Mouse (Mus musculus): ENCODE measurements around the gene Grhl3. TPM values are rescaled to one million over a fixed set of nuclear protein-coding genes. Genes with fewer than 3 reads are reported as not detected.
"Not testable (repeated sequence)": the region's sequence is repeated elsewhere in the genome, so short reads cannot be mapped to it uniquely, and the experiment has no call there.

Gene Grhl3
- 0.18 and 0.24 TPM in 2 replicates for polyA plus RNA-seq (2012; rRNA removed)

DNA sequence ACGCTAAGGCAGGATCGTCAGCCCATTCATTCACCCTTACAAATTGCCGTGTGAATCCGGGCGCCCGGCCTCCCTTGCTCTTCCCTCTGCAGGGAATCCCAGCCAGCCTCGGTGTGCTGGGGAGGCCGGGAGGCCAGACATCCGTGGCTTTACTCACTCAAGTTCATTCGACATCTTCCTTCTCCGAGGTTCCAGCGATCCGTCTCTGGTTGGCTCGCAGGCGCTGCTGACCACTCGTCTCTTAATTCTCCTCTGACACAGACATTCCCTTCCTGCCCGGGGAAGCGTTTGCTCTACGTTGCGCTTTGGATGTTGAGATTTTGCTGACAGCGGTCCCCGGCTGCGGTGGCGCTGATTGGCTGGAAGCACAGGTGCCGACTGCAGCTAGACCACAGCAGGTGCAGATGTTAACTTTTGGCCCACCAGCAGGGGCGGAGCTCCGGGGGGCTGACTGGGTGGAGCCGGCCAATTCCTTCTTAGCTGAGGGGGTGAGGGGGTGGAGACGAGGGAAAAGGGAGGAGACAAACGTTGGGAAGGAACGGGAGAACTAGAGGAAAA is at the start of gene Grhl3:
Grhl3 (minus strand) TSS at position 380 of the 558 bp plus-strand sequence.
- 1% methylated on average over 31 of the region's 31 CpGs for WGBS
- DNase-seq (ENCODE audit: low read depth, low spot score) = no peak

DNA sequence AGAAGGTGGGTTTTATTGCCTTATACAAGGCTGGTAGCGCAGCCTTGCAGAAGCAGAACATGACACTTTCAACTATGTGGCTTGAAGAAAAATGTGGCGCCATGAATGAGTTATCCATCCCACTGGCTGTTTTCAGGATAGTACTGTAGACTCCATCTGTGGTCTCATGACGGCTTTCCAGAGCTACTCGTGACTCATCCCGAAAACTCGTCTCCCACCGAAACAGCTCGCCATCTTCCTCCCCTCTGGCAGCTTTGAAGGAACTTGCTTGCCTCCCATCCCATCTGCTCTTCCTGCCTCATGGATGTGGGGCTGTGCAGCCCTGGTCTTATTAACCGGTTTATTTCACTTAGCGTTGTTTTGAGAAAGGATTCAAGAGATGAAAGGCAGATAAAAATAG is 48.9 kb upstream of the Grhl3 start:
- 90% methylated on average over 10 of the region's 10 CpGs for WGBS

DNA sequence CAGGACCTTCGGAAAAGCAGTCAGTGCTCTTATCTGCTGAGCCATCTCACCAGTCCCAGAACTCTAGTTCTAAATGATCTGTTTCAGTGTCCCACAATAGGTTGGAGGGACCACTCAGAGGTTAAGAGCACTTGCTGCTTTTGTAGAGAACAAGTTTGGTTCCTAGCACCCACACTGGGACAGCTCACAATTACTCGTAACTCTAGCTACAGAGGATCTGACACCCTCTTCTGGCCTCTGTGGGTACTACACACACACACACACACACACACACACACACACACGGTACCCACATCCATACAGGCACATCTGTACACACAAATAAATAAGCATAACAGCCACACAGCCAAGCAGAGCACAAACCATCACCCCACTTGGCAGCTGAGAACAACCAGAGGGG is 47.0 kb upstream of the Grhl3 start:
- DNase-seq (ENCODE audit: low read depth, low spot score) = no peak
- WGBS = 92% methylated on average over 3 of the region's 3 CpGs

More for the DNA sequence above, 48.9 kb upstream of the Grhl3 start:
- DNase-seq (ENCODE audit: low read depth, low spot score) = no peak

GRCm38 (mm10) chr4:135617783-135618470 is 44.5 kb upstream of the Grhl3 start:
- no peak for DNase-seq (ENCODE audit: low read depth, low spot score)
- 33% methylated on average over 16 of the region's 16 CpGs for WGBS

- WGBS = 68% methylated on average over 4 of the region's 4 CpGs
- no peak for DNase-seq (ENCODE audit: low read depth, low spot score)
Observed at GRCm38 (mm10) chr4:135617038-135617437, 43.6 kb upstream of the Grhl3 start.

DNA sequence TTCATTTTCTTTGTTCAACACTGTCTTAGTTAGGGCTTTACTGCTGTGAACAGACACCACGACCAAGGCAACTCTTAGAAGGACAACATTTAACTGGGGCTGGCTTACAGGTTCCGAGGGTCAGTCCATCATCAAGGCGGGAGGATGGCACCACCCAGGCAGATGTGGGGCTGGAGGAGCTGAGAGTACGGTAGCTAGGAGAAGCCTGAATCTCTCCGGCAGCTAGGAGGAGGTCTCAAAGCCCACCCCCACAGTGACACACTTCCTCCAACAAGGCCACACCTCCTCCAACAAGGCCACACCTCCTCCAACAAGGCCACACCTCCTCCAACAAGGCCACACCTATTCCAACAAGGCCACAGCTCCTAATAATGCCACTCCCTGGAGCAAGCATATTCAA is 41.9 kb upstream of the Grhl3 start:
- 82% methylated on average over 5 of the region's 5 CpGs for WGBS
- not testable (repeated sequence) for DNase-seq (ENCODE audit: low read depth, low spot score)

DNA sequence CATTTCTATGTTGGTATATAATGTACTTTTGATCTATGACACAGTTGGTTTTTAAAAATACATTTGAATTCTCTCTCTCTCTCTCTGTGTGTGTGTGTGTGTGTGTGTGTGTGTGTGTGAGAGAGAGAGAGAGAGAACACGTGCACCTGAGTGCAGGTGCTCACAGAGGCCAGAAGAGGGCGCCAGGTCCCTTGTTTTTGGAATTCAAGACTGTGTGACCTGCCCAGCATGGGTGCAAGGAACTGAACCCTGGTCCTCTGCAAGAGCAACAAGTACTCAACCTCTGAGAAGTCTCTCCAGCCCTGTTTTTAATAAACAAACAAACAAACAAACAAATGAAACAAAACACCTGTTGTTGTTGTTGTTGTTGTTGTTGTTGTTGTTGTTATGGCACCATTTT is 36.6 kb upstream of the Grhl3 start:
- WGBS = 81% methylated on average over 2 of the region's 2 CpGs
- no peak for DNase-seq (ENCODE audit: low read depth, low spot score)

DNA sequence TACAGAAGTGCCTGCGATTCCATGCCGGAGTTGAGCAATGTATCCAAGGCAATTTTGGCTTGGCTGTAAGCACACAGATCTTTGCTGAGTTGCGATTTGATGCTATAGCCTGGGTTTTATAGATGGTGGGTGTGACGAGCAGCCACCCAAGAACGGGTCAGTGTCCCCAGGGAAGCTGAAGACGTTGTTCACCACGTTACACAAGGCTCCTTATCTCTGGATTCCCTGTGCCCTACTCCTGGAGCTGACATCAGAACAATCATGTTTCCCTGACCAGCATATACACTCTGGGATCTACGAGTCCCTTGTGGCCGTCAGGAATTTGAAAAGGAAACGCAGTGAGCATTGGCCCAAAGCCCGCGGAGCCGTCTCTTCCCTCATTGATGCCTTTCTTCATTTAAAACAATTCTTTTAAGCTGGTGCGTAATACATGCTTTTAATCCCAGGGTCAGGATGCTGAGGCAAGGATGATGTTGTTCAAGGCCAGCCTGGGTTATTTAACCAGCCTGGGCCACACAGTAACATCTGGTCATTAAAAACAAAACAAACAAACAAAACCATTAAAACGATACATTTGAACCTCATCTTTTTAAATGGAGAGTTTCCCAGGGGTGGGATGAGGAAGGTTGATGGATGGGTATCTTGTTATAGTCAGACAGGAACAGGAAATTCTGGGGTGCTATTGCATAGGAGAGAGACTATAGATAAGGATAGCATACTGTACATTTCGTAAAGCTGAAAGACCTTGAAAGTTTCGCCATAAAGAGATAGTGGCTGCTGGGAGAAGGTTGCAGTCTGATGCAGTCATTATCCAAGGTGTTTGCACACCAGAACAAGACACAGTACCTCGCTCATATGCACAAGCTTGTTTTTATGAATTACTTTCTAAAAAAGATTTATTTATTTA is 34.8 kb upstream of the Grhl3 start:
- DNase-seq (ENCODE audit: low read depth, low spot score) = no peak
- WGBS = 32% methylated on average over 18 of the region's 18 CpGs

- 89% methylated on average over 7 of the region's 7 CpGs for WGBS
- DNase-seq (ENCODE audit: low read depth, low spot score) = no peak
Observed at GRCm38 (mm10) chr4:135606271-135606670, 32.8 kb upstream of the Grhl3 start.

- 58% methylated on average over 3 of the region's 3 CpGs for whole genome bisulfite sequencing
- DNase-seq (ENCODE audit: low read depth, low spot score) = no peak
Observed at GRCm38 (mm10) chr4:135601530-135601929, 28.1 kb upstream of the Grhl3 start.

- WGBS = 50% methylated on average over 7 of the region's 7 CpGs
- peak; percentile 60 for DNase-seq (ENCODE audit: low read depth, low spot score)
Observed at GRCm38 (mm10) chr4:135599497-135600182, 26.2 kb upstream of the Grhl3 start.

DNA sequence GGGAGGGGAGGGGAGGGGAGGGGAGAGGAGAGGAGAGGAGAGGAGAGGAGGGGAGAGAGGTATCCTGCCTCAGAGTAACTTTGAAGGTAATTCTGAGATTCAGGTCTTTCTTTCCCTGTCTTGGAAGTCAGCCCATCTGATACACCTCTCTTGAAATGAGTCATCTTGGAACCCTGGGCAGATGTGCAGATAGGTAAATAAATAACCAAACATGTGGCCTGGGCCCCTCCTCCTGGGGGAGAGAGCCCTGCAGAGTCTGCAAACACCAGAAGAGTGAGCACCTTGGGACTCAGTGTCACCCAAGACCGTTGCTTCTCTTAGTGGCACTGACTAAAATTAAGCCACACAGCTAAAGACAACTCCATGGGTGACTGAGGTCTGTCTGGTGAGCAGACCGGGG is 25.6 kb upstream of the Grhl3 start:
- 21% methylated on average over 1 of the region's 2 CpGs for WGBS
- DNase-seq (ENCODE audit: low read depth, low spot score) = peak; percentile 63

DNA sequence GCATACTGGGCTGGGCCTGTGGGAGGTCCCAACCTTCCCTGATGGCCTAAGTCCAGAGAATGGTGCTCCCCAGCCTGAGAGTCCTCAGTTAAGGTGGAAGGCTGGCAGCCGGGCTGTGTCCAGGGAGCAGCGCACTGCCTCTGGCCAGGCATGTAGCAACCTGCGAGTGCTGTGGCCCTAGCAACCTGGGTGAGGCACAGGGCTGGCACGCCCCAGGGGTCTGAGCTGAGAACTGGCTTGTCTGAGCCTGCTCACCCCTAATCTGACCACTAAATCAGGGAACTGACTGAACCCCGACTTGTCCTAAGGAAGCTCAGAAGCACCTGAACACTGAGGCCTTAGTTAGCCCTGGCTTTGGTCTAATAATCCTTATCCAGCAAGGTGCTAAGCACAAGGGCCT is 24.1 kb upstream of the Grhl3 start:
- no peak for DNase-seq (ENCODE audit: low read depth, low spot score)

GRCm38 (mm10) chr4:135595943-135596342 is 22.5 kb upstream of the Grhl3 start:
- DNase-seq (ENCODE audit: low read depth, low spot score) = peak; percentile 55
- 30% methylated on average over 5 of the region's 5 CpGs for WGBS

More for the DNA sequence above, 24.1 kb upstream of the Grhl3 start:
- WGBS = 57% methylated on average over 5 of the region's 5 CpGs

GRCm38 (mm10) chr4:135591610-135592304 is 18.3 kb upstream of the Grhl3 start:
- 41% methylated on average over 8 of the region's 8 CpGs for WGBS
- no peak for DNase-seq (ENCODE audit: low read depth, low spot score)

DNA sequence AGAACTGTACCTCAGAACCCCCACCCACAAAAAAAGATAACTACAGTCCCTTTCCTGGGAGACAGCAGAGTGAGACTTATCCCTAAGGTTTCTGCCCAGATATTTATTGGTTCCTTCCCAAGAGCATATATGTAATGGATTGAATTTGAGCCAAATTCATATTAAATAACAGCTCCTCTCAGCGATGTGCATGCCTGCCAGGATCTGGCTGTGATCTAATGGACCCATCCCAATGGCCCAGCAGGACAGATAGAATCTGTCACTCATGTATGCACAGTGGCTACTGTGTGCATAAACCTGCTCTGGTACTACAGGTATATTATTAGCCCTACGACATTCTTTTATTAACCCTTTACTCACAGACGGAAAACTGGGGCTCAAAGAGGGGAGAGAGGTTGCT is 17.7 kb upstream of the Grhl3 start:
- DNase-seq (ENCODE audit: low read depth, low spot score) = no peak
- 32% methylated on average over 3 of the region's 3 CpGs for WGBS

DNA sequence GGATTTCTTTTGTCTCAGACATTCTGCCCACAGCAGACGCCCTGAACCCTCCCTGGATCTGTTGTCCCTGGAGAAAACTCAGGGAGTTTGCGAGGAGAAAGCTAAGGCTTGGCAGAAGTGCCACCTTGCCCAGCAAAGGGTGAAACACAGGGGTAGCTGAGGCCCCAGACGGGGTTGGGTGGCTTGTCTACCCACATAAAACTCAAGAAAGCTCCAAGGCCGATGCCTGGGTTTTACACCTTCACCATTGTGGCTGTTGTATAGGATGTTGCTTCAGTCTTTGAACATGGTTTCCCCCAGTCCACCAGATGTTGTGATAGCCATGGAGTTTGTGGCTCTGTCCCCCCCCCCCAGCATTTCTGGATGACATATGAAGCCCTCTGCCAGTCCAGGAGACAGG is 11.4 kb upstream of the Grhl3 start:
- WGBS = 88% methylated on average over 4 of the region's 4 CpGs
- no peak for DNase-seq (ENCODE audit: low read depth, low spot score)

- no peak for DNase-seq (ENCODE audit: low read depth, low spot score)
- 47% methylated on average over 12 of the region's 12 CpGs for WGBS
Observed at GRCm38 (mm10) chr4:135581222-135581910, 7.9 kb upstream of the Grhl3 start.

- no peak for DNase-seq (ENCODE audit: low read depth, low spot score)
- 54% methylated on average over 6 of the region's 6 CpGs for WGBS
Observed at GRCm38 (mm10) chr4:135579695-135580094, 6.3 kb upstream of the Grhl3 start.
